Comparison of ENCODE assay signal across 16 mouse cellular contexts in genomic region chr16:46388527-46389414, GRCm38 (mm10).
DNase-seq lines count a peak whose midpoint lies in the region; ATAC-seq and TF ChIP-seq lines count a peak whose summit lies in the region.
"Had no signal": no experiment of that assay in that cellular context is flagged by ENCODE, and none has a peak within 500 bp of the region (broad histone marks: within the 10 kb centered on the region; RNA-seq: fewer than 3 reads in every experiment).

No protein-coding gene starts in this region.

- H3K9ac ChIP-seq in kidney, postnatal 0 days (ENCODE audit: low read depth, low read length), result no peak overlapping the region
- no peak overlapping the region for H3K9ac ChIP-seq in embryonic facial prominence, embryonic 14.5 days (ENCODE audit: low read depth, low read length)
- H3K9ac ChIP-seq in midbrain, embryonic 12.5 days (replicated peaks), result no peak overlapping the region
- H3K9ac ChIP-seq: heart, embryonic 12.5 days; liver, postnatal 0 days; stomach, embryonic 15.5 days had no signal

- ATAC-seq in kidney, postnatal 0 days (replicated peaks; ENCODE audit: low FRiP score, low read depth), result peak; percentile 44; the same call in 1 of the 2 replicates
- ATAC-seq in embryonic facial prominence, embryonic 14.5 days (ENCODE audit: low read depth), result peak; percentile 22; the same call in 1 of the 2 replicates
- peak; percentile 74 for ATAC-seq in midbrain, embryonic 12.5 days (ENCODE audit: low FRiP score, low read depth)
- no peak for ATAC-seq in inflammation-experienced regulatory T-cells, adult 6 months
- ATAC-seq: liver, postnatal 0 days had no signal

- H3K4me1 ChIP-seq in kidney, postnatal 0 days (replicated peaks; ENCODE audit: insufficient read depth, low read length), result no peaks in the 10 kb centered on the region
- peaks cover 8% of the 10 kb centered on the region for H3K4me1 ChIP-seq in embryonic facial prominence, embryonic 14.5 days (ENCODE audit: control insufficient read depth, insufficient read depth, low read length)
- peaks cover 25% of the 10 kb centered on the region for H3K4me1 ChIP-seq in midbrain, embryonic 12.5 days
- H3K4me1 ChIP-seq: stomach, embryonic 15.5 days had no signal

- TF ChIP-seq CTCF in kidney, postnatal 0 days (IDR thresholded peaks at IDR 0.05; ENCODE audit: low read depth), result no peak

- H3K27ac ChIP-seq in kidney, postnatal 0 days, result no peak overlapping the region
- no peak overlapping the region for H3K27ac ChIP-seq in embryonic facial prominence, embryonic 14.5 days (replicated peaks; ENCODE audit: low read depth, low read length)
- 0 out of 2 replicates have a peak overlapping the region, but pooled peaks have one; percentile 39 for H3K27ac ChIP-seq in midbrain, embryonic 12.5 days (replicated peaks)
- H3K27ac ChIP-seq: macrophage; stomach, embryonic 15.5 days had no signal

- WGBS in kidney, postnatal 0 days, result 48% methylated on average over 11 of the region's 11 CpGs
- 37% methylated on average over 11 of the region's 11 CpGs for WGBS in embryonic facial prominence, embryonic 14.5 days
- 23% methylated on average over 11 of the region's 11 CpGs for WGBS in midbrain, embryonic 12.5 days

- no peaks in the 10 kb centered on the region for H3K9me3 ChIP-seq in kidney, postnatal 0 days (replicated peaks; ENCODE audit: low read length)
- H3K9me3 ChIP-seq in embryonic facial prominence, embryonic 14.5 days (ENCODE audit: control insufficient read depth, low read length), result no peaks in the 10 kb centered on the region
- H3K9me3 ChIP-seq in midbrain, embryonic 12.5 days, result no peaks in the 10 kb centered on the region
- H3K9me3 ChIP-seq: heart, embryonic 12.5 days; stomach, embryonic 15.5 days had no signal

- H3K27me3 ChIP-seq in kidney, postnatal 0 days (ENCODE audit: insufficient read depth, low read length), result no peaks in the 10 kb centered on the region
- no peaks in the 10 kb centered on the region for H3K27me3 ChIP-seq in embryonic facial prominence, embryonic 14.5 days (replicated peaks; ENCODE audit: control insufficient read depth, insufficient read depth, low read length)
- H3K27me3 ChIP-seq in midbrain, embryonic 12.5 days, result no peaks in the 10 kb centered on the region
- H3K27me3 ChIP-seq: heart, embryonic 12.5 days; stomach, embryonic 15.5 days had no signal

- no peaks in the 10 kb centered on the region for H3K36me3 ChIP-seq in kidney, postnatal 0 days (ENCODE audit: insufficient read depth, low read length)
- no peaks in the 10 kb centered on the region for H3K36me3 ChIP-seq in embryonic facial prominence, embryonic 14.5 days (ENCODE audit: control insufficient read depth, insufficient read depth, low read length)
- no peaks in the 10 kb centered on the region for H3K36me3 ChIP-seq in midbrain, embryonic 12.5 days
- H3K36me3 ChIP-seq: heart, embryonic 12.5 days; stomach, embryonic 15.5 days had no signal

- H3K4me3 ChIP-seq in kidney, postnatal 0 days (replicated peaks; ENCODE audit: low read depth, low read length), result no peak overlapping the region
- no peak overlapping the region for H3K4me3 ChIP-seq in embryonic facial prominence, embryonic 14.5 days (ENCODE audit: low read depth, low read length)
- H3K4me3 ChIP-seq in midbrain, embryonic 12.5 days, result no peak overlapping the region
- H3K4me3 ChIP-seq: heart, embryonic 12.5 days; stomach, embryonic 15.5 days had no signal

- no peak for DNase-seq in kidney, postnatal 0 days (ENCODE audit: low spot score)
- DNase-seq in kidney, adult 18-20 months, result no peak
- DNase-seq in embryo, embryonic 9.5 days (ENCODE audit: extremely low spot score), result peak; percentile 9
- DNase-seq in embryonic facial prominence, embryonic 14.5 days (ENCODE audit: low spot score), result no peak
- DNase-seq in urinary bladder, postnatal 10 days (ENCODE audit: low spot score), result no peak
- DNase-seq: adrenal gland, postnatal 25 days; cerebellum, postnatal 36 days; gastrocnemius, postnatal 14 days; heart, postnatal 4 days; kidney, postnatal 25 days; liver, postnatal 0 days had no signal

- no peak overlapping the region for H3K4me2 ChIP-seq in kidney, postnatal 0 days (ENCODE audit: low read length)
- H3K4me2 ChIP-seq in embryonic facial prominence, embryonic 14.5 days (ENCODE audit: low read depth, low read length), result no peak overlapping the region
- no peak overlapping the region for H3K4me2 ChIP-seq in midbrain, embryonic 12.5 days (replicated peaks)
- H3K4me2 ChIP-seq: heart, embryonic 12.5 days; stomach, embryonic 15.5 days had no signal
